Mouse (Mus musculus) thymus, adult 2 months (tissue): ENCODE data around the gene Kirrel3.

ENCODE experiments used
- CTCF ChIP-seq: fragments of 200-500 bp; IDR thresholded peaks from 2 replicates; pipeline ENCODE4 v1.5.1; 2012; ENCODE audit warnings: mild to moderate bottlenecking, control low read depth, low read length, moderate library complexity, borderline replicate concordance; ENCODE audit not compliant: control insufficient read depth, poor library complexity, insufficient read depth; ENCODE audit errors: extremely low read depth
- POLR2A ChIP-seq: fragments of 200-500 bp; IDR thresholded peaks from 2 replicates; pipeline ENCODE4 v1.6.1; 2012; ENCODE audit warnings: mild to moderate bottlenecking, low read length, control low read depth, moderate library complexity; ENCODE audit not compliant: control insufficient read depth, poor library complexity, insufficient read depth; ENCODE audit errors: extremely low read depth

GRCm38 (mm10) chr9:34954212-34954611 is 468.5 kb downstream of the Kirrel3 start:
- TF ChIP-seq POLR2A (no peak), CTCF (no peak)
